Mouse (Mus musculus): ENCODE results near the gene Tgm4. TPM values are rescaled to one million over a fixed set of nuclear protein-coding genes. Genes with fewer than 3 reads are reported as not detected.

The Tgm4 gene
- total RNA-seq, 2 experiments from 2014 or later: 0.38 to 0.49 TPM

DNA sequence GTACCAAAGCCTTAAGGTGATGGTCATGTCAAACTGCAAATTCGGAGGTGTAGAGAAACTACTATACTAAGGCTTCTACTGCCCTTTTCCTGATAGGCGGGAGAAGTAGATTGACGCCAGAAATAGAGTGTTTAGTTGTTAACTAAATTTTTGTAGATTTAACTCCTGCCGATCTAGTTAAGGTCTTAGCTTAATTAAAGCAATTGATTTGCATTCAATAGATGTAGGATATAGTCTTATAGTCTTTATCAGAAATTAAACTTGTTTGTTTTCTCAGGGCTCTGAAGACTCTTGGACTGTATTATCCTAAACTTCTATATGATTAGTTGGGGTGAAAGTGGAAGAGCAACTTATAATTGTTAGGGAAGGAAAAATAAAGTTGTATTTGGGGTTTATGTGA, 72.7 kb downstream of the Tgm4 start:
- no peak for DNase-seq

GRCm38 (mm10) chr9:123109188-123109587, 74.7 kb downstream of the Tgm4 start:
- DNase-seq: no peak

GRCm38 (mm10) chr9:123111751-123112221, 77.3 kb downstream of the Tgm4 start:
- DNase-seq: no peak

- DNase-seq: peak; percentile 88
Observed at GRCm38 (mm10) chr9:123112805-123113521, 78.4 kb downstream of the Tgm4 start, which contains the start of the genes Zdhhc3 and Exosc7. Gene Zdhhc3 (minus strand): TSS chr9:123113205. Gene Exosc7 (plus strand): TSS chr9:123113215.

- no peak for DNase-seq
Observed at GRCm38 (mm10) chr9:123113931-123114330, 79.4 kb downstream of the Tgm4 start.

GRCm38 (mm10) chr9:123115566-123115965, 81.0 kb downstream of the Tgm4 start:
- no peak for DNase-seq

Other genes starting within 250 kb of the Tgm4 start
- gene Tcaim, start 229.2 kb upstream of the Tgm4 start, total RNA-seq (2021): 10 to 100 TPM; 21.9 to 25.0 TPM
- gene Gm35549, start 190.7 kb upstream of the Tgm4 start, total RNA-seq (2021): not detected
- gene Zfp445, start 168.7 kb upstream of the Tgm4 start, total RNA-seq (2021): 10 to 100 TPM; 46.6 to 60.7 TPM
- gene Zkscan7, start 149.0 kb upstream of the Tgm4 start, total RNA-seq (2021): 1 to 10 TPM; 4.9 to 6.1 TPM
- gene Zfp105, start 111.7 kb upstream of the Tgm4 start, total RNA-seq (2021): 1 to 10 TPM; 4.6 to 6.3 TPM
- gene 1110059G10Rik, start 83.7 kb upstream of the Tgm4 start, total RNA-seq (2021): 10 to 100 TPM; 14.6 to 15.6 TPM
- gene Kif15, start 83.7 kb upstream of the Tgm4 start, total RNA-seq (2021): 1 to 10 TPM; 7.9 to 8.1 TPM
- 10 to 100 TPM; 12.8 to 12.9 TPM for gene Tmem42, start 13.4 kb upstream of the Tgm4 start, total RNA-seq (2021)
- 10 to 100 TPM; 43.3 to 46.9 TPM for gene Zdhhc3, start 78.5 kb downstream of the Tgm4 start, total RNA-seq (2021)
- gene Exosc7, start 78.5 kb downstream of the Tgm4 start, total RNA-seq (2021): 10 to 100 TPM; 18.7 to 24.0 TPM
- 100 to 1,000 TPM in 1 of 2 experiments, 10 to 100 TPM in 1; 92.5 to 112 TPM for gene Clec3b, start 116.2 kb downstream of the Tgm4 start, total RNA-seq (2021)
- not detected for gene Cdcp1, start 181.3 kb downstream of the Tgm4 start, total RNA-seq (2021)
- 1 to 10 TPM; 6.9 to 8.2 TPM for gene Tmem158, start 226.0 kb downstream of the Tgm4 start, total RNA-seq (2021)

Data from gastrocnemius, postnatal 10 days (tissue).